Mouse (Mus musculus): ENCODE data around the gene Ppp1r9b. TPM values are rescaled to one million over a fixed set of nuclear protein-coding genes. Genes with fewer than 3 reads are reported as not detected.
A peak's percentile ranks its signal among the peaks of the same experiment; 100 is the strongest.

The Ppp1r9b gene
- polyA plus RNA-seq, 1 experiment, result 29.4 TPM

DNA sequence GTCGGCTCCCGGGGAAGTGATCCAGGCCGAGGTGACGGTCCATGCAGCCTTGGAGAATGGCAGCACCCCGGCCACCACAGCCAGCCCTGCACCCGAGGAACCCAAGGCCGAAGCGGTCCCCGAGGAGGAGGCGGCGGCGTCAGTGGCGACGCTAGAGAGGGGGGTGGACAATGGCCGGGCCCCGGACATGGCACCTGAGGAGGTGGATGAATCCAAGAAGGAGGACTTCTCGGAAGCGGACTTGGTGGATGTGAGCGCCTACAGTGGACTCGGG lies 1.6 kb downstream of the Ppp1r9b start:
- Histone ChIP-seq H3K27ac (ENCODE audit: insufficient read depth, low read depth, low read length) (peak overlapping the region; percentile 73), H3K4me1 (ENCODE audit: control insufficient read depth, insufficient read depth, insufficient read length, low read length) (peaks cover 47% of the 10 kb centered on the region), H3K4me3 (ENCODE audit: low read depth, low read length) (peak overlapping the region; percentile 66), H3K36me3 (ENCODE audit: control insufficient read depth, insufficient read depth, low read length) (peaks cover 9% of the 10 kb centered on the region), H3K27me3 (ENCODE audit: control insufficient read depth, insufficient read depth, low read length) (no peaks in the 10 kb centered on the region)
- TF ChIP-seq CTCF (IDR thresholded peaks at IDR 0.05; ENCODE audit: extremely low read depth, insufficient read length, insufficient replicate concordance, low read depth, low read length), result no peak
- TF ChIP-seq POLR2A (IDR thresholded peaks at IDR 0.05; ENCODE audit: low read depth, low read length), result no peak
- 2% methylated on average over 20 of the region's 20 CpGs for WGBS

DNA sequence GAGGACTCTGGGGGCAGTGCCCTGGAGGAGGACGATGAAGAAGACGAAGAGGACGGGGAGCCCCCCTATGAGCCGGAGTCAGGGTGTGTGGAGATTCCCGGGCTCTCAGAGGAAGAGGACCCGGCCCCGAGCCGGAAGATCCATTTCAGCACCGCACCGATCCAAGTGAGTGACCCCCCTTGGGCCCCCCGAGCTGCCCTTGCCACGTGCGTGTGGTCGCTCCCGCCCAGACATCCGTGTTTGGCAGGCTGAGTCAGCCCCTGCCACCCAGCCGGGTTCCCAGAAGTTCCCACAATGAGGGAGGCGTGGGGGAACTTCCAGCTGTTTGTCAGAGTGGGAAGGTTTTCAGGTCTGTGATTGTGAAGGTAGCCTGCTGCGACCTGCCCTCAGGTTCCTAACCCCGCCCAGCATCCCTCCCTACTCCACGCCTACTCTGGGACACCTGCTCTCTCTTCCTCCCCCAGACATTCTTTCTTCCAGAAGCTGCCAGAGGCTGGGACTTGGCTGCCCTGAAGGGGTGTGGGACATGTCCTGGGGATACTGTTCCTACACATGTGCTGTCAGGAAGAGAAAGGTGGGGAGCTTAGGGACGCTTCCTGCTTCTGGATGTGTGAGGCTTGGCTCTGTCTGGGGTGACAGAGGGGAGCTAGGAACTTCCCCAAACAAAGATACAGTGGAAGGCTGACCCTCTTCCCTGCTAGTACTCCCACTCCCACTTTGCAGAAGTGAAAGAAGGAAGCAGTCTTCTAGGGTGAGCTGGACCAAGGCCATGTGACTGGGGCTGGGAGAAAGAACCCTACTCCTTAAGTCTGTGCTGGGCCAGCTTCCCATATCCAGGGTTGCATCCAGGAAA lies 2.1 kb downstream of the Ppp1r9b start:
- under 1% methylated on average over 22 of the region's 22 CpGs for WGBS
- Histone ChIP-seq H3K27me3 (ENCODE audit: control insufficient read depth, insufficient read depth, low read length) (no peaks in the 10 kb centered on the region), H3K4me3 (ENCODE audit: low read depth, low read length) (peak overlapping the region; percentile 66), H3K36me3 (ENCODE audit: control insufficient read depth, insufficient read depth, low read length) (peaks cover 9% of the 10 kb centered on the region), H3K27ac (ENCODE audit: insufficient read depth, low read depth, low read length) (peak overlapping the region; percentile 73), H3K4me1 (ENCODE audit: control insufficient read depth, insufficient read depth, insufficient read length, low read length) (peaks cover 48% of the 10 kb centered on the region)
- TF ChIP-seq POLR2A (IDR thresholded peaks at IDR 0.05; ENCODE audit: low read depth, low read length) (peak; percentile 84), CTCF (IDR thresholded peaks at IDR 0.05; ENCODE audit: extremely low read depth, insufficient read length, insufficient replicate concordance, low read depth, low read length) (no peak)

DNA sequence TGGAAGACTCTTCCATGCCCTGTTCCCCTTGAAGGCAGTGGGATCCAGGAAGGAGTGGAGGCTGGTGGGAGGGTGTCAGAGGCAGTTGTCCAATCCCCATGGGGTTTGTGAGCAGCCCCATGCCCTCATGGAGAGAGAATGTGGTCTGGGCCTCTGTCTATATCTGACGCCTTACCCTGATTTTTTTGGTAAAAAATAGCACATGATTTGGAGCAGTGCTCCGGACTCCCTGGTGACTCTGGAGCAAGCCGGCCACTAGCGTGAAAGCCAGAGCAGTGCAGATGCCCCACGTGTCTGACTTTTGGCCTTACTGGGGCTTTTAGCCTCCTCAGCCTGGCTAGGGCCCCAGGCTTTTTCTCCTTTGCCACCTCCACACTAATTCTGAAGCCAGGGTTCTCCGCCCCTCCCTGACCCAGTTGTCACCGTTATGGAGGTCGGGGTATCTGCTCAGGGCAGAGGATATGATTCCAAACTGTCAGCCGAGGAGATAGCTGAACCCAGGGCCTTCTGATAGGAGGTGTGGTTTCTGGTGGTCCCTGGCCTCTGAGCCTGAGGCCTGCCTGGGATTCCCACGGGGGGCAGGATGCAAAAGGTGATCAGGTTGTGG lies 3.5 kb downstream of the Ppp1r9b start:
- peak overlapping the region; percentile 61; the same call in 1 of the 2 replicates for H3K27ac ChIP-seq (ENCODE audit: insufficient read depth, low read depth, low read length)
- H3K4me1 ChIP-seq (ENCODE audit: control insufficient read depth, insufficient read depth, insufficient read length, low read length), result peaks cover 50% of the 10 kb centered on the region
- H3K27me3 ChIP-seq (ENCODE audit: control insufficient read depth, insufficient read depth, low read length), result no peaks in the 10 kb centered on the region
- peak overlapping the region; percentile 66 for H3K4me3 ChIP-seq (ENCODE audit: low read depth, low read length)
- H3K36me3 ChIP-seq (ENCODE audit: control insufficient read depth, insufficient read depth, low read length), result peaks cover 12% of the 10 kb centered on the region
- peak; percentile 2; the same call in 1 of the 2 replicates for TF ChIP-seq POLR2A (IDR thresholded peaks at IDR 0.05; ENCODE audit: low read depth, low read length)
- TF ChIP-seq CTCF (IDR thresholded peaks at IDR 0.05; ENCODE audit: extremely low read depth, insufficient read length, insufficient replicate concordance, low read depth, low read length), result no peak
- 49% methylated on average over 10 of the region's 10 CpGs for WGBS

DNA sequence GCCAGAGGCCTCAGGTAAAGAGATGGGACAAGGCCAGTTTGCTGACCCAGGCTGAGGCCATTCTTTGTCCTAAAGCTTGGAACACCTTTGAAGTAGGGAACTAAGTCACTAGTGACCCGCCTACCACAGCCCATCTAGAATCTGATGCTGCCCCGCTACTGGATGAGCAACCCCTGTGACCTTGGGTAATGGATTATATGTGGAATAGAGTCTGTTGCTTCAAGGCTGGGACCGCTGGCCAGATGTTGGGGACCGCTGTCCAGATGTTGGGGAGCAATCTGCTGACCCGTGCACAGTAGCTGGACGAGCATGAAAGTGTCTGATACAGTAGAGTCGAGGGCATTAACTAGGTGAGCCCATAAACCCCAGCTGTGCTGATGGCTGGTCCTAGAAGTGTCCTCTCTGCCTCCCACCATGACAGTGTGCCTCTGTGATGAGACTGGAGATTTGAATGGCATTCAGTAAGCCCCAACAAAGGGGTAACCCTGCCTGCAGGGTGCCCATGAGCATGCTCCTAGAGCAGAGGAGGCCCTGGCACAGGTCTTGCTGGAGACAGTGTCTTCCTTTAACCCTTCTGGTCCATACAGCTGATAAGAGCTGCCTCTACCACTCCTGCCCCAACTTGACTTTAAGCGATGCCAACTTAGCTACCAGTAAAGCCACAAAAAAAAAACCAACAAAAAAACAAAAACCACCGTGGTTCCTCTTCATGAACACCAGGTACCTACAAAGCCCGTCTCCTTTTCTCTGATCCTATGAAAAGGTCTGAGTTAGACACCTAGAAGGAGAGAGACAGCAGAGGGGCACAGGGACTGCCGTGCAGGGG lies 4.3 kb downstream of the Ppp1r9b start:
- Histone ChIP-seq H3K4me3 (ENCODE audit: low read depth, low read length) (no peak overlapping the region), H3K4me1 (ENCODE audit: control insufficient read depth, insufficient read depth, insufficient read length, low read length) (peaks cover 46% of the 10 kb centered on the region), H3K36me3 (ENCODE audit: control insufficient read depth, insufficient read depth, low read length) (peaks cover 17% of the 10 kb centered on the region)

DNA sequence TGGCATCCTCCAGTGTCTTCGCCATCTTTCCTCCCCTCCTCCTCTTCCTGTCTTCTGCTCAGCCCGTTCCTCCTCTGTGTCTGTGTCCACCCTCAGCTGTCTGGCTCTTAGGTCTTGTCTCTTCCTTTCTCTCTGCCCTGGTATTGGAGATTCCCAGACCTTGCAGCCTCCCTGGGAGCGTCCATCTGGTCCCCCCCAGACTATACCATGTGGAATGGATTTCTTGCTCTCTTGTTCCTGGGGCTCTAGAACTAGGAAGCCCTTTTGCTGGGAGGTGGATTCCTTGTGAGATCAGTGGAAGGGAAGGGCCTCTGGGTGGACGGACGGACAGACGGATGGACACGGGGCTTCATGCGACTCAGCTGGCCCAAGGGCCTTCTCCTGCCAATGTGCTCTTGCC lies 5.3 kb downstream of the Ppp1r9b start:
- no peak overlapping the region for H3K27ac ChIP-seq (ENCODE audit: insufficient read depth, low read depth, low read length)
- no peaks in the 10 kb centered on the region for H3K27me3 ChIP-seq (ENCODE audit: control insufficient read depth, insufficient read depth, low read length)
- H3K4me3 ChIP-seq (ENCODE audit: low read depth, low read length), result no peak overlapping the region
- TF ChIP-seq POLR2A (IDR thresholded peaks at IDR 0.05; ENCODE audit: low read depth, low read length) (no peak), CTCF (IDR thresholded peaks at IDR 0.05; ENCODE audit: extremely low read depth, insufficient read length, insufficient replicate concordance, low read depth, low read length) (no peak)
- H3K36me3 ChIP-seq (ENCODE audit: control insufficient read depth, insufficient read depth, low read length), result peaks cover 23% of the 10 kb centered on the region
- H3K4me1 ChIP-seq (ENCODE audit: control insufficient read depth, insufficient read depth, insufficient read length, low read length), result peaks cover 53% of the 10 kb centered on the region
- 78% methylated on average over 8 of the region's 8 CpGs for WGBS

More for the DNA sequence above, 4.3 kb downstream of the Ppp1r9b start:
- TF ChIP-seq POLR2A (IDR thresholded peaks at IDR 0.05; ENCODE audit: low read depth, low read length) (no peak), CTCF (IDR thresholded peaks at IDR 0.05; ENCODE audit: extremely low read depth, insufficient read length, insufficient replicate concordance, low read depth, low read length) (no peak)
- WGBS, result 75% methylated on average over 11 of the region's 11 CpGs
- no peaks in the 10 kb centered on the region for H3K27me3 ChIP-seq (ENCODE audit: control insufficient read depth, insufficient read depth, low read length)
- H3K27ac ChIP-seq (ENCODE audit: insufficient read depth, low read depth, low read length), result no peak overlapping the region

- H3K36me3 ChIP-seq (ENCODE audit: control insufficient read depth, insufficient read depth, low read length), result peaks cover 31% of the 10 kb centered on the region
- H3K4me1 ChIP-seq (ENCODE audit: control insufficient read depth, insufficient read depth, insufficient read length, low read length), result peaks cover 54% of the 10 kb centered on the region
- peak overlapping the region; percentile 51 for H3K27ac ChIP-seq (ENCODE audit: insufficient read depth, low read depth, low read length)
- no peak overlapping the region for H3K4me3 ChIP-seq (ENCODE audit: low read depth, low read length)
- no peaks in the 10 kb centered on the region for H3K27me3 ChIP-seq (ENCODE audit: control insufficient read depth, insufficient read depth, low read length)
- WGBS, result 88% methylated on average over 6 of the region's 6 CpGs
- TF ChIP-seq CTCF (IDR thresholded peaks at IDR 0.05; ENCODE audit: extremely low read depth, insufficient read length, insufficient replicate concordance, low read depth, low read length), result no peak
- TF ChIP-seq POLR2A (IDR thresholded peaks at IDR 0.05; ENCODE audit: low read depth, low read length), result no peak
These were observed 6.1 kb downstream of the Ppp1r9b start for GRCm38 (mm10) chr11:94996984-94997383.
